Mouse (Mus musculus) stomach, adult 2 months (tissue): ENCODE results near the gene Adam19. TPM values are rescaled to one million over a fixed set of nuclear protein-coding genes. Genes with fewer than 3 reads are reported as not detected.

Source experiments
- polyA plus RNA-seq: library from polyadenylated mRNA; depleted of rRNA; stranded (reverse); fragments of >200 nt; gene quantifications from 2 replicates; pipeline ENCODE4 v1.2.3, GENCODE M21; 2012; rRNA removed

Adam19 gene
- 3.4 and 4.3 TPM in 2 replicates for polyA plus RNA-seq

GRCm38 (mm10) chr11:46055896-46056769 is at the start of gene Adam19:
Gene Adam19, plus strand, starts transcription at chr11:46055992.

DNA sequence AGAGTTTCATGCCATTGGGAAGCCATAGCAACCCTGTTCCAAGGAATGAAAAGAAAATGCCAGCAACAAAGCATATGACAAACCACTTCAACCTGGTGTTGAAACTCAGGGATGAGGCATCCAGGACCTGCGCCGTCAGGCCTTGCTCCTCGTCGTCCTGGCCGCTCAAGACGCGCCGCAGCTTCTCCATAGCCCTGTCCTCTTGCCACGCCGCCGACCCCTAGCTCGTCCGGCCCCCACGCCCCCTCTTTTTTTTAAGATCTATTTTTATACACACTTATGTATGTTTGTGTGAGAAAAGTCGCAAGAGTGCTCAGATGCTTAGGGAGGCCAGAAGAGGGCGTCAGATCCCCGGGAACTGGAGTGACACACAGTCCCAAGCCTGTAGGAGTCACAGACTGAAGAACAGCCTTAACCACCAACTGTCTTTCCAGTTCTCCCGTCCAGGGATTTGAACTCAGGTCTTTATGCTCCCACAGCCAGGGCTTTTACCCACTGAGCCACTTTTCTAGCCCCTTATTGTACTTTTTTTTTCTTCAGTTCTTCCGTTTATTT is 3.6 kb upstream of the Adam19 start, which contains the start of gene Gm12166:
Gene Gm12166, minus strand, starts transcription at position 217 of the 555 bp plus-strand sequence.

DNA sequence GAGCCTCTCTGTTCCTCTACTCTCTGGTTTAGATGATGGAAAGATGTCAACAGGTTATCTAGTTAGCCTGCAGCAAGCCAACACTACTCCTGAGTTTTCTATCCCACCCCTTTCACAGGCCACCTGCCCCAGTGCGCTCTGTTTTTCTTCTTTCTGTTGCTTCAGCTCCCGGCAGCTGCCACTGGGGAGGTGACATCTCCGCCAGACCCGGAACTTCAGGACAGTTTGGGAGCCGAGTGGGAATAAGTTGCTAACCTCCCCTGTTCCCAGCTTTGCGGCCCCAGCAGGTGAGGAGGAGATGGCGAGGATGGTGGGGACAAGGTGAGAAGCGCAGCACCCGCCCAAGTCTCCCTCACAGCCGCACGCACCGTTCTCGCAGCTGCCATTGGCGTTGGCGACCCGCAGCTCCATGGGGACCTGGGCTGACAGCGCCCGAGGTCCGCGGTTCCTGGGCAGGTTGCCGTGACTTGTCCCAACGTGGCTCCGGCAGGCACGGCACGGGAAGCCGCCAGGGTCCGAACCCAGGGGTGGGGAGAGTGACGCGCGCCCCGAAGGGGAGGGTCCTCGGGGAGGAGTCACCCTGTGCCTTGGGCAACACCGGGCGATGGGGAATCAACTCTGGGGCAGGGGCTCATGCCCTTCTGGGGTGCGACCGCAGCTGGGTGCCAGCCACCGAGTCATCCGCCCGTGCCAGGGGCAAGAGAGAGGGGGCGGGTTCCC is 110.2 kb downstream of the Adam19 start, which contains the start of gene Nipal4:
Gene Nipal4, minus strand, starts transcription at position 643 of the 720 bp plus-strand sequence.

Other genes with a start within 250 kb of the Adam19 start
- gene Clint1, start 203.9 kb upstream of the Adam19 start, polyA plus RNA-seq, result 21.8 and 27.2 TPM in 2 replicates
- 1.8 and 2.7 TPM in 2 replicates for gene Lsm11, start 111.1 kb upstream of the Adam19 start, polyA plus RNA-seq
- 0.91 and 1.4 TPM in 2 replicates for gene Thg1l, start 100.5 kb upstream of the Adam19 start, polyA plus RNA-seq
- 0.03 and 0.05 TPM in 2 replicates for gene Sox30, start 75.7 kb upstream of the Adam19 start, polyA plus RNA-seq
- gene Gm12166, start 3.7 kb upstream of the Adam19 start, polyA plus RNA-seq, result 5.7 and 20.7 TPM in 2 replicates
- 8.3 and 12.5 TPM in 2 replicates for gene Nipal4, start 110.5 kb downstream of the Adam19 start, polyA plus RNA-seq
- gene Fndc9, start 179.5 kb downstream of the Adam19 start, polyA plus RNA-seq, result 1.2 and 1.8 TPM in 2 replicates